Mouse (Mus musculus): ENCODE measurements around the gene Slc15a4.

DNA sequence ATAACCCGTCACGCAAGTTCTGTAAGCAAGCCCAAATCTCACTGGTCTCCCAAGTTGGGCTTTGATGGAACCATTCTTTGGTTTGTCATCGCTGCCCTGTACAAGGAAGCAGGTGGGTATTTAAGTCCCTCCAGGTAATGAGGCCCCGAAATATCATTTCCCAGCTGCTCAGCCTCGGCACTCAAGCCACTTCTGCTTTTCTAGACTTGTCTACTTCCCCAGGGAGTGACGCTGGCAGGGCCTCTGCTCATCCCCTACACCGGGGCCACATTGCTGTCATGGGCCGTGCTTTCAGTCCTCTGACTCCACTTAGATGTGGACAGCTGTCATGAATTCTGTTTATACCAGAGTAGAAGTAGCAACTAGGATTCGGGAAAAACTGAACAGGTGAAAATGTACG, 11.6 kb downstream of the Slc15a4 start:
- TF ChIP-seq GATA1 (IDR thresholded peaks at IDR 0.05; ENCODE audit: low read length) (no peak), TAL1 (IDR thresholded peaks at IDR 0.05; ENCODE audit: low read length) (no peak)
